Mouse (Mus musculus) brown adipose tissue, adult 24 weeks (tissue): ENCODE measurements around the gene S100pbp. TPM values are rescaled to one million over a fixed set of nuclear protein-coding genes. Genes with fewer than 3 reads are reported as not detected.

Source experiments
- H3K27ac ChIP-seq: fragments of 200-500 bp; replicated peaks from 2 replicates; pipeline ENCODE4 v1.5.1; 2012; ENCODE audit warnings: low read depth, mild to moderate bottlenecking, low read length
- H3K4me1 ChIP-seq: fragments of 200-500 bp; 2 replicates; pipeline ENCODE4 v1.6.1; 2012; ENCODE audit warnings: low read length, mixed read lengths; ENCODE audit not compliant: control insufficient read depth, insufficient read depth, insufficient read length
- H3K4me3 ChIP-seq: fragments of 200-500 bp; 2 replicates; pipeline ENCODE4 v1.5.1; 2012; ENCODE audit warnings: low read depth, mild to moderate bottlenecking, low read length, moderate library complexity; ENCODE audit not compliant: insufficient read depth
- polyA plus RNA-seq: library from polyadenylated mRNA; stranded (reverse); fragments of >200 nt; gene quantifications from 2 replicates; pipeline ENCODE4 v1.2.4, GENCODE M21; 2012; ENCODE audit not compliant: missing spikeins, insufficient read depth, insufficient read length

S100pbp gene
- polyA plus RNA-seq, 1 experiment, result 12.6 TPM

- no peak overlapping the region for H3K27ac ChIP-seq
- no peaks in the 10 kb centered on the region for H3K4me1 ChIP-seq
- H3K4me3 ChIP-seq, result no peak overlapping the region
Observed at GRCm38 (mm10) chr4:129113083-129113988, 76.2 kb downstream of the S100pbp start.

- no peaks in the 10 kb centered on the region for H3K4me1 ChIP-seq
- no peak overlapping the region for H3K4me3 ChIP-seq
- no peak overlapping the region for H3K27ac ChIP-seq
Observed at GRCm38 (mm10) chr4:129112231-129112630, 77.3 kb downstream of the S100pbp start.

- no peaks in the 10 kb centered on the region for H3K4me1 ChIP-seq
- no peak overlapping the region for H3K27ac ChIP-seq
- no peak overlapping the region for H3K4me3 ChIP-seq
Observed at GRCm38 (mm10) chr4:129111350-129111749, 78.2 kb downstream of the S100pbp start.

- H3K4me3 ChIP-seq, result no peak overlapping the region
- no peaks in the 10 kb centered on the region for H3K4me1 ChIP-seq
- no peak overlapping the region for H3K27ac ChIP-seq
Observed at GRCm38 (mm10) chr4:129110804-129111203, 78.7 kb downstream of the S100pbp start.

GRCm38 (mm10) chr4:129108624-129109023, 80.9 kb downstream of the S100pbp start:
- no peak overlapping the region for H3K27ac ChIP-seq
- no peaks in the 10 kb centered on the region; the same call in 1 of the 2 replicates for H3K4me1 ChIP-seq
- H3K4me3 ChIP-seq, result no peak overlapping the region

- Histone ChIP-seq H3K4me3 (no peak overlapping the region), H3K4me1 (no peaks in the 10 kb centered on the region; the same call in 1 of the 2 replicates), H3K27ac (no peak overlapping the region)
Observed at GRCm38 (mm10) chr4:129107348-129107899, 82.1 kb downstream of the S100pbp start.

- Histone ChIP-seq H3K4me1 (no peaks in the 10 kb centered on the region; the same call in 1 of the 2 replicates), H3K4me3 (no peak overlapping the region), H3K27ac (no peak overlapping the region)
Observed at GRCm38 (mm10) chr4:129106073-129106472, 83.5 kb downstream of the S100pbp start.

GRCm38 (mm10) chr4:129105356-129105755, 84.2 kb downstream of the S100pbp start, which contains the start of gene Tmem54:
Gene Tmem54, plus strand, starts transcription at chr4:129105548.
- no peak within 1 kb of the TSS for H3K4me3 ChIP-seq
- H3K4me1 ChIP-seq, result no peaks in the 10 kb centered on the region; the same call in 1 of the 2 replicates

GRCm38 (mm10) chr4:129102133-129102829, 87.2 kb downstream of the S100pbp start:
- H3K27ac ChIP-seq, result no peak overlapping the region
- no peak overlapping the region for H3K4me3 ChIP-seq
- no peaks in the 10 kb centered on the region; the same call in 1 of the 2 replicates for H3K4me1 ChIP-seq

More at GRCm38 (mm10) chr4:129105356-129105755, 84.2 kb downstream of the S100pbp start, which contains the start of gene Tmem54:
- no peak within 1 kb of the TSS for H3K27ac ChIP-seq

Other genes starting within 250 kb of the S100pbp start
- gene Azin2, start 227.3 kb downstream of the S100pbp start, polyA plus RNA-seq, result 3.8 and 4.8 TPM in 2 replicates
- 311 and 382 TPM in 2 replicates for gene Ak2, start 197.8 kb downstream of the S100pbp start, polyA plus RNA-seq
- gene Rnf19b, start 131.5 kb downstream of the S100pbp start, polyA plus RNA-seq, result 13.1 and 15.5 TPM in 2 replicates
- gene Tmem54, start 84.2 kb downstream of the S100pbp start, polyA plus RNA-seq, result not detected in 2 replicates
- not detected in 2 replicates for gene Hpca, start 67.7 kb downstream of the S100pbp start, polyA plus RNA-seq
- 1.2 and 1.8 TPM in 2 replicates for gene Fndc5, start 52.7 kb downstream of the S100pbp start, polyA plus RNA-seq
- gene Yars, start within 50 bp of the S100pbp start, polyA plus RNA-seq, result 18.8 and 19.3 TPM in 2 replicates
- 1.9 and 2.6 TPM in 2 replicates for gene C77080, start 71.7 kb upstream of the S100pbp start, polyA plus RNA-seq
- 0.75 and 1.3 TPM in 2 replicates for gene Sync, start 97.9 kb upstream of the S100pbp start, polyA plus RNA-seq
- gene Rbbp4, start 145.6 kb upstream of the S100pbp start, polyA plus RNA-seq, result 77.7 and 87.6 TPM in 2 replicates
- 92.1 and 127 TPM in 2 replicates for gene Zbtb8os, start 146.0 kb upstream of the S100pbp start, polyA plus RNA-seq
- 1.5 and 3.4 TPM in 2 replicates for gene Zbtb8a, start 188.4 kb upstream of the S100pbp start, polyA plus RNA-seq